Mouse (Mus musculus) B cell, adult 2 months (primary cell): ENCODE measurements around the gene Prdm10.
A peak's percentile ranks its signal among the peaks of the same experiment; 100 is the strongest.

Experiments
- DNase-seq, 2 experiments: peaks; one replicate each; pipeline ENCODE4 v3.0.0; 2022

Prdm10 gene

GRCm38 (mm10) chr9:31384786-31385499 lies 104.6 kb downstream of the Prdm10 start:
- no peak for DNase-seq

- DNase-seq = no peak
Observed at GRCm38 (mm10) chr9:31385500-31385869, 105.1 kb downstream of the Prdm10 start.

GRCm38 (mm10) chr9:31385947-31386354 lies 105.6 kb downstream of the Prdm10 start, which contains the start of gene Nfrkb:
Gene Nfrkb (plus strand): TSS chr9:31386192.
- peak; percentile 99 for DNase-seq

- DNase-seq = peak; percentile 8 to 59
Observed at GRCm38 (mm10) chr9:31386368-31387180, 106.2 kb downstream of the Prdm10 start.

- DNase-seq = no peak
Observed at GRCm38 (mm10) chr9:31387206-31387605, 106.9 kb downstream of the Prdm10 start.

GRCm38 (mm10) chr9:31400441-31400840 lies 120.1 kb downstream of the Prdm10 start:
- DNase-seq = peak; percentile 81

- no peak for DNase-seq
Observed at GRCm38 (mm10) chr9:31404311-31404710, 124.0 kb downstream of the Prdm10 start.

- DNase-seq = peak; percentile 46 to 49
Observed at GRCm38 (mm10) chr9:31405217-31405616, 124.9 kb downstream of the Prdm10 start.

- no peak for DNase-seq
Observed at GRCm38 (mm10) chr9:31412165-31412564, 131.8 kb downstream of the Prdm10 start.

GRCm38 (mm10) chr9:31418821-31419220 lies 138.5 kb downstream of the Prdm10 start:
- DNase-seq = peak; percentile 37 to 49

- no peak for DNase-seq
Observed at GRCm38 (mm10) chr9:31422143-31422542, 141.8 kb downstream of the Prdm10 start.

- no peak for DNase-seq
Observed at GRCm38 (mm10) chr9:31428971-31429370, 148.6 kb downstream of the Prdm10 start.

- no peak for DNase-seq
Observed at GRCm38 (mm10) chr9:31430011-31430410, 149.7 kb downstream of the Prdm10 start.
